In genomic region chr4:44872048-44872447, GRCm38 (mm10) we compare ENCODE assay signal across 15 mouse cellular contexts.
"Had no signal": no experiment of that assay in that cellular context is flagged by ENCODE, and none has a peak within 500 bp of the region (broad histone marks: within the 10 kb centered on the region; RNA-seq: fewer than 3 reads in every experiment).

No protein-coding gene starts in this region.

- H3K4me3 ChIP-seq: megakaryocyte, embryonic 14.5 days; midbrain, embryonic 13.5 days; midbrain, embryonic 15.5 days; neural tube, embryonic 12.5 days had no signal

- H3K4me1 ChIP-seq: midbrain, embryonic 13.5 days; midbrain, embryonic 15.5 days; neural tube, embryonic 12.5 days had no signal

- ATAC-seq: midbrain, embryonic 13.5 days; midbrain, embryonic 15.5 days had no signal

- DNase-seq: lung, adult 18-20 months; lung, embryonic 14.5 days; lung, postnatal 10 days; retina, postnatal 1 day; right cerebral cortex, postnatal 14 days; thymus, adult 18-20 months; thymus, postnatal 14 days; thymus, postnatal 36 days had no signal

- H3K9ac ChIP-seq: liver, embryonic 14.5 days; lung, embryonic 14.5 days; midbrain, embryonic 13.5 days; midbrain, embryonic 15.5 days; neural tube, embryonic 12.5 days had no signal

- H3K36me3 ChIP-seq: midbrain, embryonic 13.5 days; midbrain, embryonic 15.5 days; neural tube, embryonic 12.5 days had no signal

- H3K9me3 ChIP-seq: megakaryocyte, embryonic 14.5 days; midbrain, embryonic 13.5 days; midbrain, embryonic 15.5 days; neural tube, embryonic 12.5 days had no signal

- H3K27ac ChIP-seq: liver, embryonic 14.5 days; macrophage; midbrain, embryonic 13.5 days; midbrain, embryonic 15.5 days; neural tube, embryonic 12.5 days had no signal

- H3K27me3 ChIP-seq: megakaryocyte, embryonic 14.5 days; midbrain, embryonic 15.5 days; neural tube, embryonic 12.5 days had no signal

- H3K4me2 ChIP-seq: lung, embryonic 14.5 days; midbrain, embryonic 11.5 days; midbrain, embryonic 13.5 days; midbrain, embryonic 15.5 days; neural tube, embryonic 12.5 days had no signal
